Mouse (Mus musculus): Measurements from ENCODE around the gene Fitm2. TPM values are rescaled to one million over a fixed set of nuclear protein-coding genes. Genes with fewer than 3 reads are reported as not detected.

Fitm2 gene
- 7.6 and 10.6 TPM in 2 replicates for total RNA-seq (2012; rRNA removed)
- polyA plus RNA-seq (2012; ENCODE audit: insufficient read depth in 1 of 2, insufficient read length in 2 of 2, low read depth in 1 of 2, low replicate concordance in 2 of 2, missing spikeins in 1 of 2) = 10 to 100 TPM in 1 of 2 experiments, 1 to 10 TPM in 1; 6.6 to 60.9 TPM

- peak; percentile 97 for DNase-seq (ENCODE audit: low read depth, low spot score)
- H3K27ac ChIP-seq (ENCODE audit: control insufficient read depth, low read depth, low read length) = peak within 1 kb of the TSS; percentile 34
- peaks cover 0 to 5% of the 10 kb centered on the region in 2 experiments; a peak in 1 of 4 replicates for H3K36me3 ChIP-seq (ENCODE audit: control insufficient read depth in 1 of 2, insufficient read depth in 2 of 2, low read length in 2 of 2)
These were observed at the start of gene Fitm2 for GRCm38 (mm10) chr2:163472466-163472851. Gene Fitm2 (minus strand): TSS chr2:163472629.

DNA sequence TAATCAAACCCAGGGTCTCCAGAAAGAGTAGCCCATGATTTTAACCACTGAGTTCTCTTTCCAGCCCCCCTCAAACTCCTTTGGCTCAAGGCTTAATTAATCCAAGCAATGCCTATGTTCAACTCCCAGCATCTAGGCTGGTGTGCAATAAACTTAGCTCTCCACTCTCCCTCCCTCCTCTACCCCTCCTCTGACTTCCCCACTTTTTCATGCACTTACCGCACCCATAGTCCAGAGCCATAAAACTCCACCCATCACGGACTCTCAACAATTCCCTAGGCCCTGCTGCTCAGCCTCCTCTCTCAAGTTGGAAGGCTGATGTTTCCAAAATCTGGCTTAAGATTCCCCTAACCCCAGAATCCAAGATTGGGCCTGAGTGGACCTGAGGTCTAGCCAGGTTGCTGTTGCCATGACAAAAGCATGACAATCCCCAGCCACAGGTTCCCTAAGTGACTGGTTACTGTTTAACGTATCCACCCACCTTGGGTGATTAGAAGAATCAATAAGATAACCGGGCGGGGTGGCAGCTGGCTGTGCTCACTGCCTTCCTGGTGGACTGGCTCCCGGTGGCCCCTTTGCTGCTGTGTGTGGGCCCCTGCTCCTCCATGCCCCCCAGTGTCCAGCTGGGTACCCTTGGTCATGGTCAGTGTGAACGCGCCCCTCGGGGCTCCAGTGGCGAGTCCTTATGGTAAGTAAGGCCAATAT lies 34.0 kb upstream of the Fitm2 start, which contains the start of gene Hnf4a:
Hnf4a (plus strand) TSS at position 509 of the 705 bp plus-strand sequence.
- Histone ChIP-seq H3K9ac (ENCODE audit: control insufficient read depth, low read depth, low read length, poor library complexity, severe bottlenecking) (no peak within 1 kb of the TSS), H3K36me3 (ENCODE audit: control insufficient read depth in 1 of 2, insufficient read depth in 2 of 2, low read length in 2 of 2) (no peaks in the 10 kb centered on the region), H3K27ac (ENCODE audit: control insufficient read depth, low read depth, low read length) (no peak within 1 kb of the TSS), H3K27me3 (ENCODE audit: control insufficient read depth in 1 of 2, insufficient read depth in 2 of 2, low read length in 2 of 2) (peaks cover 13 to 27% of the 10 kb centered on the region in 2 experiments), H3K79me2 (ENCODE audit: control insufficient read depth, insufficient read depth, low read length, poor library complexity) (no peaks in the 10 kb centered on the region), H3K4me3 (ENCODE audit: control insufficient read depth in 1 of 2, insufficient read depth in 1 of 2, low read depth in 2 of 2, low read length in 2 of 2) (no peak within 1 kb of the TSS), H3K4me1 (ENCODE audit: control insufficient read depth in 1 of 2, insufficient read depth in 2 of 2, low read length in 2 of 2) (no peaks in the 10 kb centered on the region), H3K9me3 (replicated peaks; ENCODE audit: insufficient read depth, low read length) (no peaks in the 10 kb centered on the region)
- no peak for DNase-seq (ENCODE audit: low read depth, low spot score)
- TF ChIP-seq TBP (IDR thresholded peaks at IDR 0.05; ENCODE audit: low read depth, low read length) (peak; percentile 74), HCFC1 (IDR thresholded peaks at IDR 0.05; ENCODE audit: low read depth, low read length) (no peak), ZKSCAN1 (IDR thresholded peaks at IDR 0.05; ENCODE audit: low read depth, low read length) (no peak)

More at GRCm38 (mm10) chr2:163472466-163472851, at the start of gene Fitm2:
- Histone ChIP-seq H3K27me3 (ENCODE audit: control insufficient read depth in 1 of 2, insufficient read depth in 2 of 2, low read length in 2 of 2) (peaks cover 0 to 2% of the 10 kb centered on the region in 2 experiments; a peak in 2 of 4 replicates), H3K9ac (ENCODE audit: control insufficient read depth, low read depth, low read length, poor library complexity, severe bottlenecking) (peak within 1 kb of the TSS; percentile 83), H3K79me2 (ENCODE audit: control insufficient read depth, insufficient read depth, low read length, poor library complexity) (peaks cover 4% of the 10 kb centered on the region), H3K4me1 (ENCODE audit: control insufficient read depth in 1 of 2, insufficient read depth in 2 of 2, low read length in 2 of 2) (peaks cover 0 to 7% of the 10 kb centered on the region in 2 experiments; a peak in 2 of 4 replicates), H3K9me3 (replicated peaks; ENCODE audit: insufficient read depth, low read length) (no peaks in the 10 kb centered on the region), H3K4me3 (ENCODE audit: control insufficient read depth in 1 of 2, insufficient read depth in 1 of 2, low read depth in 2 of 2, low read length in 2 of 2) (peak within 1 kb of the TSS; percentile 80 to 81)
- TF ChIP-seq TBP (IDR thresholded peaks at IDR 0.05; ENCODE audit: low read depth, low read length) (peak; percentile 55; the same call in 1 of the 2 replicates), CTCF (IDR thresholded peaks at IDR 0.05 in 2 of 3, conservative IDR thresholded peaks at IDR 0.05 in 1 of 3; ENCODE audit: control insufficient read depth in 1 of 3, insufficient read depth in 1 of 3, low read depth in 2 of 3, low read length in 3 of 3, poor library complexity in 1 of 3, severe bottlenecking in 1 of 3) (peak; percentile 82 to 99 (median 86)), POLR2AphosphoS2 (IDR thresholded peaks at IDR 0.05; ENCODE audit: low read length) (no peak), TAL1 (IDR thresholded peaks at IDR 0.05; ENCODE audit: low read length) (no peak), MAZ (IDR thresholded peaks at IDR 0.05; ENCODE audit: low read depth, low read length) (peak; percentile 75), GABPA (IDR thresholded peaks at IDR 0.05; ENCODE audit: low read depth, low read length) (no peak), SIN3A (IDR thresholded peaks at IDR 0.05; ENCODE audit: low read length) (peak; percentile 93), GATA1 (IDR thresholded peaks at IDR 0.05; ENCODE audit: low read depth, low read length) (no peak), HCFC1 (IDR thresholded peaks at IDR 0.05; ENCODE audit: low read depth, low read length) (peak; percentile 89), RCOR1 (IDR thresholded peaks at IDR 0.05; ENCODE audit: low read depth, low read length) (peak; percentile 33; the same call in 1 of the 2 replicates), MAX (IDR thresholded peaks at IDR 0.05; ENCODE audit: low read length) (peak; percentile 86), CHD1 (IDR thresholded peaks at IDR 0.05; ENCODE audit: low read depth, low read length) (no peak), SMC3 (IDR thresholded peaks at IDR 0.05; ENCODE audit: low read depth, low read length) (peak; percentile 54), NRF1 (IDR thresholded peaks at IDR 0.05; ENCODE audit: insufficient read depth, low read depth, low read length, poor library complexity, severe bottlenecking) (peak; percentile 89), RAD21 (IDR thresholded peaks at IDR 0.05; ENCODE audit: low read depth, low read length) (peak; percentile 27), MYC (IDR thresholded peaks at IDR 0.05; ENCODE audit: low read depth, low read length) (peak; percentile 88; the same call in 1 of the 2 replicates), UBTF (IDR thresholded peaks at IDR 0.05; ENCODE audit: borderline replicate concordance, insufficient read depth, low read depth, low read length) (no peak), E2F4 (IDR thresholded peaks at IDR 0.05; ENCODE audit: borderline replicate concordance, low read depth, low read length) (0 out of 2 replicates have a peak, but pooled peaks have one; percentile 4), NELFE (IDR thresholded peaks at IDR 0.05; ENCODE audit: low read depth, low read length) (peak; percentile 81), POLR2A (IDR thresholded peaks at IDR 0.05; ENCODE audit: control insufficient read depth in 1 of 2, insufficient read depth in 1 of 2, low read depth in 1 of 2, low read length in 2 of 2, poor library complexity in 1 of 2) (peak; percentile 64 to 88; a peak in 3 of 4 replicates), TCF12 (IDR thresholded peaks at IDR 0.05; ENCODE audit: low read depth, low read length) (peak; percentile 52), ETS1 (IDR thresholded peaks at IDR 0.05; ENCODE audit: low read depth, low read length) (peak; percentile 8; the same call in 1 of the 2 replicates), ELF1 (IDR thresholded peaks at IDR 0.05; ENCODE audit: low read depth, low read length) (peak; percentile 72), EP300 (IDR thresholded peaks at IDR 0.05; ENCODE audit: low read depth in 1 of 2, low read length in 2 of 2) (peak in 1 of 2 experiments; percentile 45; a peak in 1 of 4 replicates), USF1 (IDR thresholded peaks at IDR 0.05; ENCODE audit: low read depth, low read length) (no peak), CHD2 (IDR thresholded peaks at IDR 0.05; ENCODE audit: low read length) (no peak), MXI1 (IDR thresholded peaks at IDR 0.05; ENCODE audit: low read depth, low read length) (peak; percentile 95)
